Mouse (Mus musculus) liver, embryonic 14 days (tissue): ENCODE results near the gene Atn1. TPM values are rescaled to one million over a fixed set of nuclear protein-coding genes. Genes with fewer than 3 reads are reported as not detected.

Source experiments
- polyA plus RNA-seq: library from polyadenylated mRNA; depleted of rRNA; stranded (reverse); fragments of >200 nt; gene quantifications from 2 replicates; pipeline ENCODE4 v1.2.3, GENCODE M21; 2012; rRNA removed

Atn1 gene
- polyA plus RNA-seq: 2.4 and 3.2 TPM in 2 replicates

GRCm38 (mm10) chr6:124755831-124756595 is at the start of gene Atn1, which contains the start of gene Gm45234:
TSS of gene Atn1 (minus strand) at chr6:124756524.
TSS of gene Gm45234 (minus strand) at chr6:124756021.

GRCm38 (mm10) chr6:124779222-124779983 is 23.1 kb upstream of the Atn1 start, which contains the start of gene Lrrc23:
TSS of gene Lrrc23 (minus strand) at chr6:124779727.

GRCm38 (mm10) chr6:124769101-124769765 is 12.9 kb upstream of the Atn1 start, which contains the start of gene Eno2:
TSS of gene Eno2 (minus strand) at chr6:124769673.

GRCm38 (mm10) chr6:124740888-124741761 is 15.2 kb downstream of the Atn1 start, which contains the start of gene Grcc10:
TSS of gene Grcc10 (minus strand) at chr6:124741374.

GRCm38 (mm10) chr6:124738511-124739023 is 17.8 kb downstream of the Atn1 start, which contains the start of gene Ptpn6:
TSS of gene Ptpn6 (minus strand) at chr6:124738714.

GRCm38 (mm10) chr6:124711824-124712782 is 44.2 kb downstream of the Atn1 start, which contains the start of the genes Emg1 and Phb2:
TSS of gene Emg1 (minus strand) at chr6:124712178.
TSS of gene Phb2 (plus strand) at chr6:124712336.

Other genes starting within 250 kb of the Atn1 start
- 7.7 and 8.5 TPM in 2 replicates for gene C1ra, start 244.1 kb downstream of the Atn1 start, polyA plus RNA-seq
- gene C1s1, start 214.2 kb downstream of the Atn1 start, polyA plus RNA-seq: 39.2 and 48.1 TPM in 2 replicates
- not detected in 2 replicates for gene C1rb, start 186.2 kb downstream of the Atn1 start, polyA plus RNA-seq
- 0.01 and 0.02 TPM in 2 replicates for gene C1s2, start 120.4 kb downstream of the Atn1 start, polyA plus RNA-seq
- gene Lpcat3, start 93.5 kb downstream of the Atn1 start, polyA plus RNA-seq: 57.0 and 65.6 TPM in 2 replicates
- 106 and 121 TPM in 2 replicates for gene Emg1, start 44.3 kb downstream of the Atn1 start, polyA plus RNA-seq
- 117 and 139 TPM in 2 replicates for gene Phb2, start 44.2 kb downstream of the Atn1 start, polyA plus RNA-seq
- gene Ptpn6, start 17.8 kb downstream of the Atn1 start, polyA plus RNA-seq: 16.4 and 20.0 TPM in 2 replicates
- gene Grcc10, start 15.2 kb downstream of the Atn1 start, polyA plus RNA-seq: 40.8 and 45.6 TPM in 2 replicates
- gene Gm45234, start 503 bp downstream of the Atn1 start, polyA plus RNA-seq: not detected in 2 replicates
- gene Eno2, start 13.1 kb upstream of the Atn1 start, polyA plus RNA-seq: 0.25 and 0.46 TPM in 2 replicates
- 0.06 TPM in 1 of 2 replicates, not detected in the other for gene Lrrc23, start 23.2 kb upstream of the Atn1 start, polyA plus RNA-seq
- 4.4 and 5.3 TPM in 2 replicates for gene Spsb2, start 52.1 kb upstream of the Atn1 start, polyA plus RNA-seq
- 274 and 318 TPM in 2 replicates for gene Tpi1, start 57.8 kb upstream of the Atn1 start, polyA plus RNA-seq
- gene Usp5, start 73.0 kb upstream of the Atn1 start, polyA plus RNA-seq: 26.5 and 29.8 TPM in 2 replicates
- gene Cdca3, start 73.0 kb upstream of the Atn1 start, polyA plus RNA-seq: 120 and 156 TPM in 2 replicates
- gene Gnb3, start 83.8 kb upstream of the Atn1 start, polyA plus RNA-seq: 0.09 TPM in 1 of 2 replicates, not detected in the other
- gene P3h3, start 101.2 kb upstream of the Atn1 start, polyA plus RNA-seq: 2.9 and 4.2 TPM in 2 replicates
- 0.03 and 0.08 TPM in 2 replicates for gene Gpr162, start 107.5 kb upstream of the Atn1 start, polyA plus RNA-seq
- 0.05 and 0.08 TPM in 2 replicates for gene Cd4, start 131.7 kb upstream of the Atn1 start, polyA plus RNA-seq
- 0.09 and 0.11 TPM in 2 replicates for gene Lag3, start 155.2 kb upstream of the Atn1 start, polyA plus RNA-seq
- gene Ptms, start 163.6 kb upstream of the Atn1 start, polyA plus RNA-seq: 107 and 113 TPM in 2 replicates
- 79.5 and 83.4 TPM in 2 replicates for gene Mlf2, start 174.9 kb upstream of the Atn1 start, polyA plus RNA-seq
- gene Cops7a, start 209.0 kb upstream of the Atn1 start, polyA plus RNA-seq: 48.8 and 56.1 TPM in 2 replicates
- gene Pianp, start 240.2 kb upstream of the Atn1 start, polyA plus RNA-seq: 0.03 TPM in 2 replicates